Mouse (Mus musculus) kidney, postnatal 0 days (tissue): ENCODE data around the gene Chmp1a. TPM values are rescaled to one million over a fixed set of nuclear protein-coding genes. Genes with fewer than 3 reads are reported as not detected.
"Not testable (repeated sequence)": the region's sequence is repeated elsewhere in the genome, so short reads cannot be mapped to it uniquely, and the experiment has no call there.

Source experiments
- ATAC-seq: fragments of 200-750 bp; cut with Nextera tagmentation; replicated peaks from 2 replicates; pipeline ENCODE4 v1.8.0; 2017; ENCODE audit warnings: low read depth, moderate number of reproducible peaks, moderate TSS enrichment, moderate library complexity; ENCODE audit not compliant: low FRiP score
- DNase-seq: peaks from one replicate; pipeline ENCODE4 v3.0.0-alpha.2; 2016; ENCODE audit warnings: low spot score
- H3K27ac ChIP-seq: fragments of 300-500 bp; sonication (generic); 2 replicates; pipeline ENCODE4 v1.5.1; 2014; ENCODE audit warnings: mild to moderate bottlenecking
- H3K27me3 ChIP-seq: fragments of 300-500 bp; sonication (generic); 2 replicates; pipeline ENCODE4 v1.6.1; 2014; ENCODE audit warnings: low read length, mixed read lengths; ENCODE audit not compliant: insufficient read depth
- H3K36me3 ChIP-seq: fragments of 300-500 bp; sonication (generic); 2 replicates; pipeline ENCODE4 v1.6.1; 2014; ENCODE audit warnings: low read length, mixed read lengths; ENCODE audit not compliant: insufficient read depth
- H3K4me1 ChIP-seq: fragments of 300-500 bp; sonication (generic); replicated peaks from 2 replicates; pipeline ENCODE4 v1.6.1; 2014; ENCODE audit warnings: antibody characterized with exemption, low read length, mixed read lengths; ENCODE audit not compliant: insufficient read depth
- H3K4me2 ChIP-seq: fragments of 300-500 bp; sonication (generic); 2 replicates; pipeline ENCODE4 v1.6.1; 2014; ENCODE audit warnings: mild to moderate bottlenecking, low read length, moderate library complexity, mixed read lengths
- H3K4me3 ChIP-seq: fragments of 300-500 bp; sonication (generic); replicated peaks from 2 replicates; pipeline ENCODE4 v1.5.1; 2014; ENCODE audit warnings: low read depth, low read length
- H3K9ac ChIP-seq: fragments of 300-500 bp; sonication (generic); 2 replicates; pipeline ENCODE4 v1.6.1; 2014; ENCODE audit warnings: low read depth, low read length
- H3K9me3 ChIP-seq: fragments of 300-500 bp; sonication (generic); replicated peaks from 2 replicates; pipeline ENCODE4 v1.6.1; 2016; ENCODE audit warnings: low read length, inconsistent platforms, mixed read lengths
- CTCF ChIP-seq: IDR thresholded peaks from 2 replicates; pipeline ENCODE4 v1.5.1; 2016; ENCODE audit warnings: antibody characterized with exemption, low read depth, mild to moderate bottlenecking, moderate library complexity
- WGBS: fragments of 180-500 bp; shearing (Covaris S2); extraction: QIAGEN DNeasy Blood & Tissue Kit; methylation state at CpG from one replicate; pipeline ENCODE4 v1.1.7; 2014; 5-methylcytosine and 5-hydroxymethylcytosine counted together
- polyA plus RNA-seq: library from polyadenylated mRNA; unstranded; fragments of >200 nt; fragmentation: Nextera tagmentation; extraction: Ambion mirVana; gene quantifications from 2 replicates; pipeline ENCODE4 v1.2.1, GENCODE M21; 2015

Chmp1a gene
- polyA plus RNA-seq, 1 experiment from 2014 or later: 126 TPM

DNA sequence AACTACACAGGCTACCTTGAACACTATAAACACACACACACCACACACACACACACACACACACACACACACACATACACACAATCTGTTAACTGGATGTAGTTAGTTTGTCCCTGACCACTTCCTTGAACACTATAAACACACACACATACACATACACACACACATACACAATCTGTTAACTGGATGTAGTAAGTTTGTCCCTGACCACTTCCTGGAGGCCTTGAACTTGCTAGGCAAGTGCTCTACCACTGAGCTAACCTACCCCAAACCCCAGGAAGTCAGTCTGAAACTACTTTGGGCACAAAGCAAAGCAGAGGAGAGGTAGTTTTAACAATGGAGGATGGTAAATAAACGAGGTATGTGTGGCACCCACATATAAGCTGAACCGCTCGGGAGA lies 9.0 kb downstream of the Chmp1a start:
- Histone ChIP-seq H3K4me3 (no peak overlapping the region), H3K4me2 (no peak overlapping the region), H3K9ac (no peak overlapping the region), H3K27me3 (no peaks in the 10 kb centered on the region), H3K4me1 (no peaks in the 10 kb centered on the region), H3K36me3 (peaks cover 33% of the 10 kb centered on the region), H3K9me3 (no peaks in the 10 kb centered on the region), H3K27ac (no peak overlapping the region)
- no peak for ATAC-seq
- DNase-seq: no peak
- WGBS: 91% methylated on average over 3 of the region's 3 CpGs
- no peak for TF ChIP-seq CTCF

DNA sequence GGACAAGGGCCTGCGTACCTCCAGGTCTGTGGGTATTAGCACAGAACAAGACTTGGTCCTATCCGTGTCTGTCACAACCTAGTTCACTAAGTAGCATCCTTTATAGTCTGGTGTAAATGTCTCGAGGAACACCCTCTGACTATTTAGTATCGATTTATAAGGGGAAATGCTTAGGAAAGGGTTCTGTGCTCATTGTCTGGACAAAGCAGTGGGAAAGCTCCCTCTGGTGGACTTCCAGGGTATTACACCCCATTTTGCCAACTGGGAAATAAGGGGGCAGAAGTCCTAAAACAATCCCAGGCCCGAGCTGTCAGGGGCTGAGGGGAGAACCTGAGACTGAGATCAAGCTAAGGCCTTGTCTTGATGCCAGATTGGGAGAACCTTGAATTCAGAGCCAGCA lies 10.3 kb downstream of the Chmp1a start:
- Histone ChIP-seq H3K4me2 (no peak overlapping the region), H3K27me3 (no peaks in the 10 kb centered on the region), H3K4me3 (no peak overlapping the region), H3K36me3 (peaks cover 20% of the 10 kb centered on the region; the same call in 1 of the 2 replicates), H3K27ac (no peak overlapping the region), H3K9ac (no peak overlapping the region), H3K4me1 (no peaks in the 10 kb centered on the region), H3K9me3 (no peaks in the 10 kb centered on the region)
- DNase-seq: peak; percentile 86
- no peak for ATAC-seq
- TF ChIP-seq CTCF: peak; percentile 93
- 26% methylated on average over 5 of the region's 5 CpGs for WGBS

DNA sequence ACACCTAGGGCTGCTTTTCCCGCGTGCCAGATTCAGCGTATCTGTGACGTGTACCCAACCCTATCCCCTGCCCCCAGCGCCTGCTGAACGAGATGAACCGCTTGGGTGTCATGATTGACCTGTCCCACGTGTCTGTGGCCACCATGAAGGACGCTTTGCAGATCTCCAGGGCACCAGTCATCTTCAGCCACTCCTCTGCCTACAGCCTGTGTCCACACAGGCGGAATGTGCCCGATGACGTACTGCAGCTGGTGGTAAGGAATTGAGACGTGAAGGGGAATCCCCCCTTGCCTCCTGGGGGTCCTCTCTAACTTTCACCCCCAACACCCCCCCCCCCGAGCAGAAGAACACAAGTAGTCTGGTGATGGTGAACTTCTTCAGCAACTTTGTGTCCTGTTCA lies 12.7 kb downstream of the Chmp1a start:
- no peaks in the 10 kb centered on the region for H3K27me3 ChIP-seq
- DNase-seq: no peak
- H3K4me1 ChIP-seq: no peaks in the 10 kb centered on the region
- WGBS: 51% methylated on average over 14 of the region's 14 CpGs
- 0 out of 2 replicates have a peak, but pooled peaks cover 4% of the 10 kb centered on the region for H3K36me3 ChIP-seq
- no peak for ATAC-seq
- H3K9ac ChIP-seq: no peak overlapping the region
- TF ChIP-seq CTCF: no peak
- no peak overlapping the region for H3K27ac ChIP-seq
- H3K4me3 ChIP-seq: no peak overlapping the region
- H3K4me2 ChIP-seq: no peak overlapping the region
- H3K9me3 ChIP-seq: no peaks in the 10 kb centered on the region

DNA sequence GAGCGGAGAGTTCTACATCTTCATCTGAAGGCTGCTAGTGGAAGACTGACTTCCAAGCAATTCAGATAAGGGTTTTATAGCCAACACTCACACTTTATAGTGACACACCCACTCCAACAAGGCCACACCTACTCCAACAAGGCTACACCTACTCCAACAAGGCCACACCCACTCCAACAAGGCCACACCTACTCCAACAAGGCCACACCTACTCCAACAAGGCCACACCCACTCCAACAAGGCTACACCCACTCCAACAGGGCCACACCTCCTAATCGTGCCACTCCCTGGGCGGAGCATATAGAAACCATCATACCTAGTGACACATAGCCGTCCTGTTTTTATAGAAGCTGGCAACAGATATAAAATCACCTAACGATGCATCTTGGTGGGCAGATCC lies 15.5 kb downstream of the Chmp1a start:
- H3K9ac ChIP-seq, H3K4me2 ChIP-seq, H3K27me3 ChIP-seq, H3K9me3 ChIP-seq, H3K36me3 ChIP-seq, H3K4me1 ChIP-seq, H3K4me3 ChIP-seq, ATAC-seq, H3K27ac ChIP-seq, DNase-seq: not testable (repeated sequence)
- WGBS: 69% methylated on average over 5 of the region's 5 CpGs

DNA sequence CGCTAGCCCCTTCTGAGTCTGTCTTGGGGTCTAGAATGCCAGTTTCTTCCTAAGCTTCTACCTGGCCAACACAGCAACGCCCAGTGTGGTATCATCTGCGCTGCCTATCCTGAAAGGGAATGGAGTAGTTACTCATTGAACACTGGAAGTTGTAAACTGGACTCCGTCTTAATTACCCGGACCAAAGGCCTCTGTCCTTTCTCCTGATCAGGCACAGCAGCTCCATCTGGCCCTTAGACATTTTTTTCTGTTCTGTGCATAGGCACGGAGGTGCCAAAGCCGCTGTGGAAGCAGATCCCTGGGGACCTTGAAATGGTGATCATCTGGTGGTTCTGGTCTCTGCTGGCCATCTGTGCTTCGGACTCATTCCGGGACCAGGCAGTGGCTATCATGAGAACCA lies 18.8 kb downstream of the Chmp1a start:
- Histone ChIP-seq H3K27ac (no peak overlapping the region), H3K9me3 (no peaks in the 10 kb centered on the region), H3K4me1 (no peaks in the 10 kb centered on the region), H3K36me3 (no peaks in the 10 kb centered on the region), H3K4me2 (no peak overlapping the region), H3K4me3 (no peak overlapping the region), H3K9ac (no peak overlapping the region), H3K27me3 (no peaks in the 10 kb centered on the region)
- ATAC-seq: no peak
- TF ChIP-seq CTCF: no peak
- 79% methylated on average over 9 of the region's 9 CpGs for WGBS
- no peak for DNase-seq

DNA sequence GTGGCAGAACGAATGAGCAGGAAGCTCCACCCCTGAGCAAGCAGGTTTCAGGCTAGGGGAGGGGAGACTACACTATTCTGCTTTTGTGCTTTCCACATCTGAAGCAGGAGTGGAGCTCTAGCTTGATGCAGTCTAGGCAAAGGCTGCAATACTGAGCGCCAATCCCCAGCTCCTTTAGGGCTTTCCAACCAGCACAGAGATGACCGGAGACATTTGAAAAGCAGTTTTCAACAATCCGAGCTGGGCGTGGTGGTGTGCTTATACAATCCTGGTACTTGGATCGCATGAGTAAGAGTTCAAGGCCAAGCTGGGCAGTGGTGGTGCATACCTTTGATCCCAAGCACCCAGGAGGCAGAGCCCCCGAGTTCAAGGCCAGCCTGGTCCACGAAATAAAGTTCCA lies 20.7 kb downstream of the Chmp1a start:
- Histone ChIP-seq H3K27me3 (no peaks in the 10 kb centered on the region), H3K4me3 (no peak overlapping the region), H3K36me3 (no peaks in the 10 kb centered on the region), H3K4me2 (no peak overlapping the region), H3K9ac (no peak overlapping the region), H3K9me3 (no peaks in the 10 kb centered on the region), H3K27ac (no peak overlapping the region), H3K4me1 (no peaks in the 10 kb centered on the region)
- ATAC-seq: no peak
- 66% methylated on average over 7 of the region's 8 CpGs for WGBS
- no peak for DNase-seq
- TF ChIP-seq CTCF: no peak

DNA sequence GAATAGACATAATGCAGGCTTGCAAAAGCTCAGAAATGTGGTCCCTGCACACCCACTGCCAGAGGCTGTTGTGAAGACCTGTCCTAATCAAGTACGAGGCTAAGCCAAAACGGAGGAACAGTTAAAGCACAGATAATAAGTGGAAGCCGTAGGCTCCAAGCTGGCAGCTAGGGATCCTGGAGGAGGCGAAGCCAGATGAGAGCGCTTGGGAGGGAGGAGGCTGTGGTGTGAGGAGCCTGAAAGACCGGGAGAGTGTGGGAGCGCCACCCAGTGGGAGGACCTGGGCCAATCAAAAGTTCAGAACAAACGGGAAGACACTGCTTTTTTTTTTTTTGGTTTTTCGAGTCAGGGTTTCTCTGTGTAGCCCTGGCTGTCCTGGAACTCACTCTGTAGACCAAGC lies 21.9 kb downstream of the Chmp1a start:
- 2% methylated on average over 9 of the region's 9 CpGs for WGBS
- H3K4me2 ChIP-seq: peak overlapping the region; percentile 19; the same call in 1 of the 2 replicates
- H3K4me1 ChIP-seq: peaks cover 12% of the 10 kb centered on the region
- no peaks in the 10 kb centered on the region for H3K9me3 ChIP-seq
- no peak overlapping the region for H3K4me3 ChIP-seq
- ATAC-seq (no peak), DNase-seq (peak; percentile 93)
- no peak overlapping the region for H3K27ac ChIP-seq
- 0 out of 2 replicates have a peak overlapping the region, but pooled peaks have one; percentile 19 for H3K9ac ChIP-seq
- peak; percentile 72 for TF ChIP-seq CTCF
- no peaks in the 10 kb centered on the region for H3K36me3 ChIP-seq
- no peaks in the 10 kb centered on the region for H3K27me3 ChIP-seq
